Mouse (Mus musculus): ENCODE measurements around the gene Ints4.

Ints4 gene

GRCm38 (mm10) chr7:97546462-97546861 lies 65.7 kb downstream of the Ints4 start:
- no peak for DNase-seq (ENCODE audit: low spot score)

GRCm38 (mm10) chr7:97549301-97549700 lies 68.5 kb downstream of the Ints4 start:
- no peak for DNase-seq (ENCODE audit: low spot score)

GRCm38 (mm10) chr7:97550673-97551072 lies 69.9 kb downstream of the Ints4 start:
- DNase-seq (ENCODE audit: low spot score) = no peak

GRCm38 (mm10) chr7:97563576-97563975 lies 82.8 kb downstream of the Ints4 start:
- DNase-seq (ENCODE audit: low spot score) = no peak

GRCm38 (mm10) chr7:97569372-97569771 lies 88.6 kb downstream of the Ints4 start:
- no peak for DNase-seq (ENCODE audit: low spot score)

GRCm38 (mm10) chr7:97570389-97570788 lies 89.6 kb downstream of the Ints4 start:
- DNase-seq (ENCODE audit: low spot score) = no peak

- DNase-seq (ENCODE audit: low spot score) = peak; percentile 37
These were observed 97.8 kb downstream of the Ints4 start for GRCm38 (mm10) chr7:97578361-97579066.

- DNase-seq (ENCODE audit: low spot score) = peak; percentile 98
These were observed 98.6 kb downstream of the Ints4 start, which contains the start of the genes Aamdc and Rsf1 for GRCm38 (mm10) chr7:97579067-97579975. TSS of gene Aamdc (minus strand) at chr7:97579497. TSS of gene Rsf1 (plus strand) at chr7:97579889.

- peak; percentile 55 for DNase-seq (ENCODE audit: low spot score)
These were observed 99.5 kb downstream of the Ints4 start for GRCm38 (mm10) chr7:97579976-97580842.

GRCm38 (mm10) chr7:97580843-97581214 lies 100.1 kb downstream of the Ints4 start:
- peak; percentile 84 for DNase-seq (ENCODE audit: low spot score)

- DNase-seq (ENCODE audit: low spot score) = peak; percentile 55
These were observed 107.8 kb downstream of the Ints4 start for GRCm38 (mm10) chr7:97588506-97588905.

GRCm38 (mm10) chr7:97590488-97590887 lies 109.7 kb downstream of the Ints4 start:
- DNase-seq (ENCODE audit: low spot score) = peak; percentile 23

Measured in retina, embryonic 14.5 days (tissue).